Mouse (Mus musculus) left cerebral cortex, adult 11 months (tissue): ENCODE results near the gene Maats1.

ENCODE experiments used
- DNase-seq: peaks from one replicate; pipeline ENCODE4 v3.0.0; 2022; ENCODE audit warnings: low spot score

Gene Maats1

DNA sequence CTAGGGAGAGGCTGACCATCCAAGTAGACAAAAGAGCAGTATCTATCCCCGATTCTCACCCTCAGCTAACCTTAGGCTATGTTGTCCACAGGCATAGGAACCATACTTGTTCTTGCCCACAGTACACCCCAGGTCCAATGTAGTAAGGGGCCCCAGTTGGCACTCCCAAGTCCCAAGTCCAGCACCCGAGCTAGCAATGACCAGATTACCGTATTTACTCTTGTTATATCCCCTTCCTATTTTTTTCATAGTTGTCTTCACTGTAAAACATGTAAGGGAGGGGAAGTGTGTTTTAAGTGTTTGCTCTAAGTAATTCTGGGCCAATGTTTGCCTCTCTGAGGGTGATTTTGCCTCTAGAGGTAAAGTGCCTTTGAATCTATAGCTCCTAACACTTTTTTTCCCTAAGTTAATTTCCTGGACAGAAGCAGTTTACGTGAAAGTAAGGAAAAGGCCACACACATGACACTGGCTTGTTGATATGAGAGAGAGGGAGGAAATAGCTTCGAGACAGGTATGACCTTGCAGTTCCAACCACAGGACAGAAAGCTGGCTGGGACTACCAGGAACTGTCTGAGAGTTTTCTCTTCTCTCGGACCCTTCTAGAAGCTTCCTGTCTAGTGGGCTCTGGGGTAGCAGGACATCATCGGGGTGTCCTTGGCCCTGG is 47.1 kb downstream of the Maats1 start, which contains the start of gene Nr1i2:
Gene Nr1i2, minus strand, starts transcription at position 140 of the 664 bp plus-strand sequence.
- DNase-seq, result no peak

GRCm38 (mm10) chr16:38290151-38290550 is 51.8 kb downstream of the Maats1 start:
- DNase-seq, result no peak

DNA sequence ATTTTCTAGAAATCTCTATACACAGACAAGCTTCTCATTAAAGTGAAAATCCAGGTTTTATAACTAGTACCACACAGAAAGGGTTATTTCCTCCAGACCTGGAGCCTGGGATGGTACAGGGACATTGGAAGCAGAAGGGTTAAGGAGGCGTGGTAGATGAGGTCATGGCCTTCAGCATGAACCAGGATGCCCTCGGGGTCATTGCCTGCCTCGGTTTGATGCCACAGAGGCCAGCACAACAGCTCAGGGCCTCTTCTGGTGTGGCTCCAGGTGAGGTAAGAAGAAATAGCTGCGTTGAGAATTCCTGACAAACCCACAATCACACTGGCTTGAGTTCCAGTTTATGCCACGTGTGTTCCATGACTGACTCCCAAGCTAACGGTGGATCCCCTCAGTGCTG is 53.1 kb downstream of the Maats1 start:
- no peak for DNase-seq

DNA sequence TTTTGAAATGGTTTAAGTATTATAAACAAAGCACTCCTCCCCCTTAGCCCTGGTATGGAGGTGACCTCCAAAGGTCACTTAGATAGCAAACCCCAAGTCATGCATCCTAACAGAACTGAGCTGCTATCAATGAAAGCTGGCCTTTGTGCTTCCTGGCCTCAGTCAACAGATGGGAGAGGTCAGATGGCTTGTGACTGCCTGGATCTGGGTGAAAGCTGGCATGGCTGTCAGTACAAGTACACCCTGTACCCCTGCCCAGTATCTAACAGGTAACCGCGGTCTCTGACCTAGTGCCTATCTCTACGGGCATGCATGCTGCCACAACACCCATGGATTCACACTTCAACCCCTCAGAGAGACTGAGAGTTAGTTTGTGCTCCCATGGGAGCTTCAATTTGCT is 54.2 kb downstream of the Maats1 start:
- DNase-seq, result no peak

- no peak for DNase-seq
Observed at GRCm38 (mm10) chr16:38287357-38287756, 54.6 kb downstream of the Maats1 start.

- DNase-seq, result no peak
Observed at GRCm38 (mm10) chr16:38286541-38286940, 55.4 kb downstream of the Maats1 start.

GRCm38 (mm10) chr16:38285801-38286200 is 56.1 kb downstream of the Maats1 start:
- DNase-seq, result no peak

DNA sequence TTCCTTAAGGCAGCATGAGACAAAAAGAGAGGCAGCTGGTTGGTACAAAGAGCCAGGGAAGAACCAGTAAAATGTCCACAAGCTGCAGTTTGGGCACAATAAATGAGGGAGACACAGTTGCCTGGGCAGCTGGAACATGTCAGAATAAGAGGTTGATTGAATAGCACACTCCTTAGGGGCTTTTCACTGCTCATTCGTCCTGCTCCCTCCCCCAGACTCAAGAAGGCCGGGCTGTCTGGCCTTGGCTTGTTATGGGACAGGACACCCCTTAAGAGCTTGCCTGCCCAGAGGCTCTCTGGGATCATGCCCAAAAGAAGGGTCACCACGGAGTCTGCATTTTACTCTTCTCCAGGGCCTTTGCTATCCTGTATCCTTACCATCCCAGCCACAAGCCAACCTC is 58.6 kb downstream of the Maats1 start:
- DNase-seq, result no peak

DNA sequence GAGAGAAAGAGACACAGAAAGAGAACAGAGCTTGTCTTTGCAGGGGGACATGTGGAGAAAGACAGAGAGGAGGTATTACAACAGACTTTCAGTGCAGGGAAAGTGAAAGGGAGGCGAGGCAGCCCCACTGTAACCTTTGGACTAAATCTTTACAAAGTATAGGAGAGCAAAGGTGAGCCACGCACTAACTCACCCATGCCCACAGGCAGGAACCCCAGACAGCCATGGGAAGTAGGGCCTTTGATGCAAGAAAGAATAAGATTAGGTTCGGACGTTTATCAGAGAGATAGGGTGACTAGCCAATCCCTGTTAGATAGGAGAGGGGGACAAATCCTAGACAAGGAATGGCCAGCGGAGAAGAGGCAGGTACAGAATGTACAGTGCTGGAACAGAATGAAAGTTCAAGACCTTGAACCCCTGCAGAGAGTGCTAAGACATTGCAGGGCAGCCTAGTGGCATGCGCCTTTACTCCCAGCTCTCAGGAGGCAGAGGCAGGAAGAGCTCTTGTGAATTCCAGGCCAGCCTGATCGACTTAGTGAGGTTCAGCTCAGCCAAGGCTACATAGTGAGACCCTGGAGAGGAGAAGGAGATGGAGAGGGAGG is 59.3 kb downstream of the Maats1 start:
- DNase-seq, result no peak

GRCm38 (mm10) chr16:38280951-38281350 is 61.0 kb downstream of the Maats1 start:
- DNase-seq, result no peak

GRCm38 (mm10) chr16:38279794-38280193 is 62.1 kb downstream of the Maats1 start:
- DNase-seq, result no peak

GRCm38 (mm10) chr16:38274737-38275136 is 67.2 kb downstream of the Maats1 start:
- DNase-seq, result no peak

GRCm38 (mm10) chr16:38272483-38272882 is 69.5 kb downstream of the Maats1 start:
- no peak for DNase-seq

DNA sequence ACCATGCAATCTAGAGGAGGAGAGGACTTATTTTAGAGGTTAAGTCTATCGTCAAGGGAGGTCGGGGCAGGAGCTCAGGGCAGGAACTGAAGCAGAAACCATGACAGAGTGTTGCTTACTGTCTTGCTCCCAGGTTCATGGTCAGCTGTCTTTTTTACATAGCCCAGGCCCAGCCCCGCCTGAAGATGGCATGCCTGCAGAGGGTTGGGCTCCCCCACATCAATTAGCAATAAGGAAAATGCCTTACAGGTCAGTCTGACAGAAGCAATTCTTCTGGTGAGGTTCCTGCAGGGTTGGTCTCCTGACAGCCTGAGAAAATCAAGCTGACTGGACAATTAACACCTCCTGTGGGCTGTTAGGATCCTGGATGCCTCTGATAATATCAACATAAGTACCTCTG is 70.3 kb downstream of the Maats1 start:
- no peak for DNase-seq

- DNase-seq, result no peak
Observed at GRCm38 (mm10) chr16:38255927-38256326, 86.0 kb downstream of the Maats1 start.

DNA sequence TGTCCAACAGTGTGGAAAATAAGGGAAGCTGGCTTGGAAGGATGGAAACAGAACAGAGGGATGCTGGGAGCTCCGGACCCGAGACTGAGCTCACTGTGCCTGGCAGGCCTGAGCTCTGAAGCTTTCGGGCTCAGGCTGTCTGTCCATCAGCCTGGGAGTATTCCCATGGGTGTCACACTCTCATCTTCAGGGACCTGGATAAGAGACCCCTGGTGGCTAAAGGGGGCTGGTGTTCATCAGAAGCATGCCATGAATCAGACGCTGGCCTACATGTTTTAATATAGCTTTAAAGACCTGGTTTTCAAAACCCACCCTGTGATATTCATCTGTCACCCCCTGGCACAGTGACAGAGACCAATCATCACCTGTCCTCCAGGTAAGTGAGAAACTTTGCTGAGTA is 86.8 kb downstream of the Maats1 start:
- DNase-seq, result no peak

- DNase-seq, result no peak
Observed at GRCm38 (mm10) chr16:38254001-38254400, 87.9 kb downstream of the Maats1 start.

- no peak for DNase-seq
Observed at GRCm38 (mm10) chr16:38250467-38250866, 91.5 kb downstream of the Maats1 start.

GRCm38 (mm10) chr16:38248331-38248961 is 93.5 kb downstream of the Maats1 start:
- no peak for DNase-seq
